Mouse (Mus musculus) neural tube, embryonic 12.5 days (tissue): ENCODE measurements around the gene Cd40. TPM values are rescaled to one million over a fixed set of nuclear protein-coding genes. Genes with fewer than 3 reads are reported as not detected.
A peak's percentile ranks its signal among the peaks of the same experiment; 100 is the strongest.

Source experiments
- ATAC-seq: fragments of 200-750 bp; cut with Nextera tagmentation; 2 replicates; pipeline ENCODE4 v1.8.0; 2017; ENCODE audit warnings: low read depth, mild to moderate bottlenecking, moderate TSS enrichment, moderate library complexity; ENCODE audit not compliant: low FRiP score
- H3K27ac ChIP-seq: fragments of 300-500 bp; sonication (generic); 2 replicates; pipeline ENCODE4 v1.5.1; 2016
- H3K27me3 ChIP-seq: fragments of 300-500 bp; sonication (generic); replicated peaks from 2 replicates; pipeline ENCODE4 v1.6.1; 2016; ENCODE audit warnings: mild to moderate bottlenecking
- H3K36me3 ChIP-seq: fragments of 300-500 bp; sonication (generic); 2 replicates; pipeline ENCODE4 v1.6.1; 2016; ENCODE audit warnings: mild to moderate bottlenecking
- H3K4me1 ChIP-seq: fragments of 300-500 bp; sonication (generic); 2 replicates; pipeline ENCODE4 v1.6.1; 2016
- H3K4me2 ChIP-seq: fragments of 300-500 bp; sonication (generic); replicated peaks from 2 replicates; pipeline ENCODE4 v1.6.1; 2016; ENCODE audit warnings: mild to moderate bottlenecking
- H3K4me3 ChIP-seq: fragments of 300-500 bp; sonication (generic); 2 replicates; pipeline ENCODE4 v1.5.1; 2016
- H3K9ac ChIP-seq: fragments of 300-500 bp; sonication (generic); 2 replicates; pipeline ENCODE4 v1.6.1; 2016; ENCODE audit warnings: mild to moderate bottlenecking
- H3K9me3 ChIP-seq: fragments of 300-500 bp; sonication (generic); 2 replicates; pipeline ENCODE4 v1.6.1; 2016; ENCODE audit warnings: mild to moderate bottlenecking
- WGBS: fragments of 180-500 bp; shearing (Covaris S2); methylation state at CpG from one replicate; pipeline ENCODE4 v1.1.7; 2016; 5-methylcytosine and 5-hydroxymethylcytosine counted together
- polyA plus RNA-seq: library from polyadenylated mRNA; unstranded; fragments of >200 nt; fragmentation: Nextera tagmentation; extraction: Ambion mirVana; gene quantifications from 2 replicates; pipeline ENCODE4 v1.2.1, GENCODE M21; 2016

Gene Cd40
- polyA plus RNA-seq = 6.8 and 8.0 TPM in 2 replicates

- H3K36me3 ChIP-seq = no peaks in the 10 kb centered on the region
- H3K4me3 ChIP-seq = 0 out of 2 replicates have a peak within 1 kb of the TSS, but pooled peaks have one; percentile 9
- 0 out of 2 replicates have a peak, but pooled peaks have one; percentile 37 for ATAC-seq
- H3K4me2 ChIP-seq = peak within 1 kb of the TSS; percentile 45
- 0 out of 2 replicates have a peak within 1 kb of the TSS, but pooled peaks have one; percentile 21 for H3K9ac ChIP-seq
- peaks cover 12% of the 10 kb centered on the region; the same call in 1 of the 2 replicates for H3K27me3 ChIP-seq
- no peaks in the 10 kb centered on the region for H3K9me3 ChIP-seq
- 15% methylated on average over 25 of the region's 25 CpGs for WGBS
- H3K4me1 ChIP-seq = 0 out of 2 replicates have a peak, but pooled peaks cover 9% of the 10 kb centered on the region
- no peak within 1 kb of the TSS for H3K27ac ChIP-seq
Observed at GRCm38 (mm10) chr2:165054888-165055852, at the start of gene Cd40. Gene Cd40, plus strand, starts transcription at chr2:165055627.

GRCm38 (mm10) chr2:165006813-165007212 lies 48.6 kb upstream of the Cd40 start:
- H3K4me2 ChIP-seq = no peak overlapping the region
- H3K27ac ChIP-seq = no peak overlapping the region
- H3K4me3 ChIP-seq = no peak overlapping the region
- H3K27me3 ChIP-seq = no peaks in the 10 kb centered on the region
- peaks cover 99% of the 10 kb centered on the region for H3K36me3 ChIP-seq
- H3K9ac ChIP-seq = no peak overlapping the region
- no peaks in the 10 kb centered on the region for H3K9me3 ChIP-seq
- no peak for ATAC-seq
- WGBS = 95% methylated on average over 4 of the region's 4 CpGs
- no peaks in the 10 kb centered on the region for H3K4me1 ChIP-seq

GRCm38 (mm10) chr2:165007986-165008385 lies 47.4 kb upstream of the Cd40 start:
- no peak overlapping the region for H3K4me3 ChIP-seq

DNA sequence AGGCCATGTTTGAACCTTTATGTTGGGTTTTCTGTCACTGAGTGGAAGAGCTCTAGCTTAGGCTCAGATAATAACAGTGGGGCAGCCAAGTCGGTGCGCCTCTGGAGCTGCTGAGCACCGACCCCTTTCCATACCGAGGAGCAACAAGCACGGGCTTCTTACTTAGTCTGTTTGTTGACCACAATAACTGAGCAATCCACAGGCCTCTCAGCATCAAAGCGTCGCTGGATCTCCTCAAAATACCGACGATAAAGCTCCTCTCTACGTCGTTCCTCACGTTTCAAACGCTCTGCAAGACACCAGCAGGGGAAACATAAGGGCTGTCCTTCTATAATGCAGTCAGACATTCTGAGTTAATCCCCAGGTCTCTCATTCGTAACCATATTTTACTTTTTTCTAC lies 46.3 kb upstream of the Cd40 start:
- Histone ChIP-seq H3K4me3 (no peak overlapping the region), H3K4me2 (no peak overlapping the region), H3K9me3 (no peaks in the 10 kb centered on the region), H3K9ac (no peak overlapping the region), H3K27ac (no peak overlapping the region), H3K4me1 (no peaks in the 10 kb centered on the region), H3K27me3 (no peaks in the 10 kb centered on the region), H3K36me3 (peaks cover 92% of the 10 kb centered on the region)
- WGBS = 95% methylated on average over 14 of the region's 14 CpGs
- ATAC-seq = no peak

More at GRCm38 (mm10) chr2:165007986-165008385, 47.4 kb upstream of the Cd40 start:
- no peaks in the 10 kb centered on the region for H3K4me1 ChIP-seq
- no peak overlapping the region for H3K9ac ChIP-seq
- 93% methylated on average over 1 of the region's 1 CpGs for WGBS
- ATAC-seq = no peak
- no peak overlapping the region for H3K4me2 ChIP-seq
- no peaks in the 10 kb centered on the region for H3K9me3 ChIP-seq
- peaks cover 99% of the 10 kb centered on the region for H3K36me3 ChIP-seq
- no peak overlapping the region for H3K27ac ChIP-seq
- H3K27me3 ChIP-seq = no peaks in the 10 kb centered on the region

- no peak overlapping the region for H3K9ac ChIP-seq
- WGBS = 92% methylated on average over 2 of the region's 2 CpGs
- no peaks in the 10 kb centered on the region for H3K4me1 ChIP-seq
- no peak overlapping the region for H3K4me2 ChIP-seq
- no peak overlapping the region for H3K4me3 ChIP-seq
- H3K27ac ChIP-seq = no peak overlapping the region
- no peaks in the 10 kb centered on the region for H3K27me3 ChIP-seq
- peaks cover 91% of the 10 kb centered on the region for H3K36me3 ChIP-seq
- H3K9me3 ChIP-seq = no peaks in the 10 kb centered on the region
- ATAC-seq = no peak
Observed at GRCm38 (mm10) chr2:165009581-165009980, 45.8 kb upstream of the Cd40 start.

DNA sequence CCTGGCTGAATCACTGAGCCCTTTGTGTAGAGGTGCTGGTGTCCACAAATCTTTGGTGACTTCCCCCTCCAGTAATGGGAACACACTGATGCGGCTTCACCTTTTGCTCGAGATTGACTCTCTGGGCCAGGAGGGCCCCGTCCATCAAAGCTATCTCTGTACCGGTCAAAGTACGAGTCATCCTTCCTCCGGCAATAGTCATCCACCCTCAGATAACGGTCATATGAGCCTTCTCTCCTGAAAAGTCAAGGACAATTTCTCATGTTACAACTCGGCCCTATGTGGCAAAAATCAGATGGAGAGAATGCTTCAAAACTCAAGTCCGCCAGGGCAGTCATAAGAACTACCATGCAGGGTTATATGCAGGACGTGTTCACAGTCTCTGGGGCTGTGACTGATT lies 45.1 kb upstream of the Cd40 start:
- ATAC-seq = no peak
- H3K27ac ChIP-seq = no peak overlapping the region
- no peaks in the 10 kb centered on the region for H3K27me3 ChIP-seq
- no peaks in the 10 kb centered on the region for H3K4me1 ChIP-seq
- no peak overlapping the region for H3K4me3 ChIP-seq
- H3K9me3 ChIP-seq = no peaks in the 10 kb centered on the region
- H3K9ac ChIP-seq = no peak overlapping the region
- 92% methylated on average over 10 of the region's 10 CpGs for WGBS
- peaks cover 84% of the 10 kb centered on the region for H3K36me3 ChIP-seq
- H3K4me2 ChIP-seq = no peak overlapping the region

DNA sequence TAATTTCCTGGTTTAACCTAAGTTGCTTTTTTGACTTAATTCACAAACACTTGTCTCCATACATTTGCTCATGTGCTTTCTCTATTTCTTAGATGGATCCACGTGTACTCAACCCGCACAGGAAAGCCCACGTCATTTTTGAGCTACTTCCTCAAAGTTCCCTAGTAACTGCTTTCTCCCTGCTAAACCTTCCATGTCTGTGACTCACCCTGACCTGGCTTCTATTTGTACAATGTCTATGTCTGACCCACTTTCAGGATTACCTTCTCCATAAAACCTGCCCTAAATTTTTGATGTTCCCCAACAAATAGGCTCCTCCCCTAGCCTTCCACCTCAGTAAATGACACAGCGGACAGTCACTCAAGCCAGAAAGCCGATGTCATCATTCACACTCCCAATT lies 40.5 kb upstream of the Cd40 start:
- H3K4me2 ChIP-seq = no peak overlapping the region

DNA sequence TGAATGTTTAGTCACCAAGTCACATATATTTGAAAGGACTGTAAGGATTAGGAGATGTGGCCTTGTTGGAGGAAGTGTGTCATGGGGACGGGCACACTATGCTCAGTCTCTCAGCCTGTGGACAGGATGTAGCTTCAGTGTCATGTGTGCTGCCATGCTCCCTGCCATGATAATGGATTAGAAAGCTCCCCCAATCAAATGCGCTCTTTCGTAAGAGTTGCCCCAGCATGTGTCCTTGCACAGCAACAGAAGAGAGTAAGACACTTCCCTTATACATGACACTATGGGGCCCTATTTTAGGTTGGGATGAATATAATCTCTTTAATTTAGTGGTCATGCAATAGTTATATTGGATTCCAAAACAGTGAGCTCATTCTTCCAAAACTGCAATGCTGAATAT lies 34.9 kb upstream of the Cd40 start:
- H3K4me3 ChIP-seq = no peak overlapping the region
- peaks cover 31% of the 10 kb centered on the region for H3K36me3 ChIP-seq
- H3K27ac ChIP-seq = no peak overlapping the region
- H3K4me2 ChIP-seq = no peak overlapping the region
- WGBS = 82% methylated on average over 3 of the region's 3 CpGs
- no peaks in the 10 kb centered on the region for H3K9me3 ChIP-seq
- no peaks in the 10 kb centered on the region for H3K27me3 ChIP-seq
- no peak overlapping the region for H3K9ac ChIP-seq
- no peak for ATAC-seq
- H3K4me1 ChIP-seq = no peaks in the 10 kb centered on the region

More for the DNA sequence above, 40.5 kb upstream of the Cd40 start:
- H3K27ac ChIP-seq = no peak overlapping the region
- no peak overlapping the region for H3K9ac ChIP-seq
- peaks cover 52% of the 10 kb centered on the region for H3K36me3 ChIP-seq
- 95% methylated on average over 5 of the region's 5 CpGs for WGBS
- H3K9me3 ChIP-seq = no peaks in the 10 kb centered on the region
- H3K4me3 ChIP-seq = no peak overlapping the region
- no peaks in the 10 kb centered on the region for H3K27me3 ChIP-seq
- ATAC-seq = no peak
- no peaks in the 10 kb centered on the region for H3K4me1 ChIP-seq

- H3K27ac ChIP-seq = no peak overlapping the region
- H3K9me3 ChIP-seq = no peaks in the 10 kb centered on the region
- ATAC-seq = no peak
- no peak overlapping the region for H3K4me2 ChIP-seq
- H3K4me1 ChIP-seq = peaks cover 15% of the 10 kb centered on the region
- no peak overlapping the region for H3K4me3 ChIP-seq
- no peak overlapping the region for H3K9ac ChIP-seq
- WGBS = 84% methylated on average over 1 of the region's 1 CpGs
- H3K27me3 ChIP-seq = no peaks in the 10 kb centered on the region
- H3K36me3 ChIP-seq = peaks cover 8% of the 10 kb centered on the region
Observed at GRCm38 (mm10) chr2:165027163-165027562, 28.3 kb upstream of the Cd40 start.

DNA sequence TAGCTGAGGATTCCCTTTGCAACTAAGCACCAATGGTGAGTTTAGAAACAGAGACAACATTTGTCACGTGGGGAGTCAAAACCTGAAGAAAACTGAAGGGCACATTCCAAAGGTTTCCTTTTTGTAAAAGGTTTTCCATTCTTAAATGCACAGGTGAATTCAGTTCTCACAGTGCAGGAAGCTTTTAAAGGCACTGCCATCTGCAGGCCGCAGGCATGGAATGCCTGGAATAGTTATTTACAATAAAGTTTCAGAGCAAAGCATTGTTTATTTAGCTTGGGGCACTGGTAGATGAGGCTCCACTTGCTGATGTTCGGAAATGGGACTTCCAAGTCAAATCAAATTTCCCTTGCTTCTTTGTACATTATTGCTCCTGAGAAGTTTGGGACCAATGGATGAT lies 22.9 kb upstream of the Cd40 start:
- Histone ChIP-seq H3K4me1 (peaks cover 39% of the 10 kb centered on the region), H3K9ac (no peak overlapping the region), H3K27me3 (no peaks in the 10 kb centered on the region), H3K27ac (no peak overlapping the region), H3K36me3 (no peaks in the 10 kb centered on the region), H3K9me3 (no peaks in the 10 kb centered on the region), H3K4me3 (no peak overlapping the region), H3K4me2 (peak overlapping the region; percentile 88)
- WGBS = 61% methylated on average over 3 of the region's 3 CpGs
- no peak for ATAC-seq

GRCm38 (mm10) chr2:165033306-165033705 lies 22.1 kb upstream of the Cd40 start:
- peak overlapping the region; percentile 99; the same call in 1 of the 2 replicates for H3K9ac ChIP-seq
- peaks cover 39% of the 10 kb centered on the region for H3K4me1 ChIP-seq
- no peaks in the 10 kb centered on the region for H3K36me3 ChIP-seq
- H3K27ac ChIP-seq = no peak overlapping the region
- 48% methylated on average over 6 of the region's 6 CpGs for WGBS
- no peaks in the 10 kb centered on the region for H3K27me3 ChIP-seq
- no peak for ATAC-seq
- peak overlapping the region; percentile 88 for H3K4me2 ChIP-seq
- H3K9me3 ChIP-seq = no peaks in the 10 kb centered on the region
- H3K4me3 ChIP-seq = peak overlapping the region; percentile 92

DNA sequence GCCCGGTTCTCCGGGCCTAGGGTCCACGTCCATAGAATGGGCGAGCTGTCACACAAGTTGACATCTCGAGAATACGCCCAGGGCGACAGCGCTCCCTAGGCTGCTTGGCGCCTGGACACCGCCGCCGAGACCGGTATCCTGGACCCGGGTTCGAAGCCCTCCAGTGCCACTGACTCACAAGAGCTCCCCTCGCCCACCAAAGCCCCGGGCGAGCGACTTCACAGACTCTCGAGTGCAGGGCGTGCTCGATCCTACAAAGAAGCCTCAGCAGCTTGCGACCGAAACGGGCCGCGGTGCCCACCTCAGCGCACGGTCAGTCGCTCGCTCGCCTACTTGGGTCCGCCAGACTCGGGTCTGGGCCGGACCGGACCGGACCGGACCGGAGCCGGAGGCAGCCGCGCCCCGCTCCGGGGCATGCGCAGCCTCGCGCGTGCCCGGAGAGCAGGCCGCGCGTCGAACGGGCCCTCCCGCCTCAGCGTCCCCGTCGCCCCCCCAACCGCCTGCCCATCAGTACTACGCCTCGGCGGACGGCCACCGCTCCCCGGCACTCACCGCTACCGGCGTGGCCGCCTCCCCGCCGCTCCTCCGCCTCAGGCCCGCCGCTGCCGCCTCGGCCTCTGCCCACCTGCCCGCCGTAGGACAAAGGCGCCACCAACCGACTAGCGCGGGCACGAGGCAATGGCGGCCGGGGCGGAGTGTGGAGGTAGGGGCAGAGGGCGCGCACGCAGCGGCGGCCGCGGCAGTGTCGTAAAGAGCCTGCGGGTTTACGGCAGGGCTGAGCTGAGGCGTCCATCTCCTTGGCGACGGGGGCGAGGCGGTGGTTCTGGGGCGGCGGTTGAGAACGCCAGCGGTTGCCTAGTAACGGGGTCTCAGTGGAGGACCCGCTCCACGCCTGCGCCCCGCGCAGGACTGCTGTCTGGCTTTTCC lies 21.0 kb upstream of the Cd40 start, which contains the start of gene Ncoa5:
TSS of gene Ncoa5 (minus strand) at position 737 of the 927 bp plus-strand sequence.
- peak within 1 kb of the TSS; percentile 99 for H3K9ac ChIP-seq
- H3K27ac ChIP-seq = peak within 1 kb of the TSS; percentile 81
- H3K4me2 ChIP-seq = peak within 1 kb of the TSS; percentile 88
- peak; percentile 96 for ATAC-seq
- WGBS = under 1% methylated on average over 111 of the region's 111 CpGs
- peak within 1 kb of the TSS; percentile 92 for H3K4me3 ChIP-seq
- peaks cover 33% of the 10 kb centered on the region for H3K4me1 ChIP-seq
- H3K27me3 ChIP-seq = no peaks in the 10 kb centered on the region
- H3K9me3 ChIP-seq = no peaks in the 10 kb centered on the region
- H3K36me3 ChIP-seq = no peaks in the 10 kb centered on the region
